Mouse (Mus musculus) erythroblast, adult 5-6 weeks (primary cell): Measurements from ENCODE around the gene Chpt1. TPM values are rescaled to one million over a fixed set of nuclear protein-coding genes. Genes with fewer than 3 reads are reported as not detected.
A peak's percentile ranks its signal among the peaks of the same experiment; 100 is the strongest.
"Not testable (repeated sequence)": the region's sequence is repeated elsewhere in the genome, so short reads cannot be mapped to it uniquely, and the experiment has no call there.

Experiments used
- ATAC-seq: replicated peaks from 2 replicates; pipeline ENCODE4 v1.8.0; 2016; ENCODE audit warnings: moderate number of reproducible peaks, mild to moderate bottlenecking, moderate TSS enrichment, inconsistent platforms; ENCODE audit not compliant: poor library complexity, low FRiP score, severe bottlenecking
- total RNA-seq, 2 experiments: library from RNA; stranded (forward) in 1 of 2; stranded (reverse) in 1 of 2; fragments of 150-400 nt in 1 of 2; fragments of 200-764, 138-1000 nt in 1 of 2; gene quantifications; 2 replicates each; pipeline versions ENCODE4 v1.2.3 to v1.2.4; 2015 to 2017; ENCODE audit warnings: low replicate concordance in 2 of 2

Chpt1 gene
- 0.77 and 4.4 TPM in 2 replicates for total RNA-seq (2015; ENCODE audit: low replicate concordance)
- total RNA-seq (2017; ENCODE audit: low replicate concordance): 2.0 and 3.3 TPM in 2 replicates

DNA sequence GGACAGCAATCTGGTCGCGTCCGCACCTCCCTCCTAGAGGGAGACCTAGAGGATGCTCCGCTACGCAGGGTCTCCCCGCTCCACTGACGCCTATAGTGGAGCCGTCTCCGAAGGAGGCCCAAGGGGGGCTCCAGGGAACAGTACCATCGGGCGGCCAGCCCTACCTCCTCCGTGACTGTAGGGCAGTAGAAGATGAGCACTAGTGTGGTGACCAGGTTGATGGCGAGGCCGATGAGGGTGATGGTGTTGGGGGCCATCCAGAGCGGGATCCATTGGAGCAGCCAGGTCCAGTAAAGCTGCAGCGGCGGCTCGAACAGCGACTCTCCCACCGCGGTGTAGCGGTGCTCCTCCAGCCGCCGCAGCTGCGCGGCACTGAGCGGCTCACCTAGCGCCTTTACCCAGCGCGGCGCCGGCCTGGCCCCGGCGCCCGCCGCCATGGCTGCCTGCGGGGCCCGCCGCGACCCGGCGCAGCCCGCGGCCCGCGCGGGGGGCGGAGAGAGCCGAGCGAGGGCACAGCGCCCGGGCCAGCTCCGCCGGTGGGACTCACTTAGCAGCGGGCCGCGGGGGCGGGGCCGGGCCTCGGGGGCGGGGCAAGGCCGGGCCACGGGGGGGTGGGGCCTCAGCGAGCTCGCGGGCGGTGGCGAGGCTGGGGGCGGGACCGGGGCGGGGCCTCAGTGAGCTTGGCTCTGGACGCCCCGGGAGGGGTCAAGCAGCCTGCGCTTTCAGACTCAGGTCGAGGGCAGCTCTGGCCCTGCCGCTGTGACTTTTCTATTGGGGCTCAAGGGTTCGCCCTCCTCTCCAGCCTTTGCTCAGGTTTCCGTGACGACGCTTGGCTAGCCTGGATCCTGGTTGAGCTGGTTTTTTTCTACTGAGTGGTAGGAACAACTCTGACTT is at the start of gene Chpt1:
Chpt1 (minus strand) TSS at position 653 of the 894 bp plus-strand sequence.
- peak; percentile 85 for ATAC-seq

DNA sequence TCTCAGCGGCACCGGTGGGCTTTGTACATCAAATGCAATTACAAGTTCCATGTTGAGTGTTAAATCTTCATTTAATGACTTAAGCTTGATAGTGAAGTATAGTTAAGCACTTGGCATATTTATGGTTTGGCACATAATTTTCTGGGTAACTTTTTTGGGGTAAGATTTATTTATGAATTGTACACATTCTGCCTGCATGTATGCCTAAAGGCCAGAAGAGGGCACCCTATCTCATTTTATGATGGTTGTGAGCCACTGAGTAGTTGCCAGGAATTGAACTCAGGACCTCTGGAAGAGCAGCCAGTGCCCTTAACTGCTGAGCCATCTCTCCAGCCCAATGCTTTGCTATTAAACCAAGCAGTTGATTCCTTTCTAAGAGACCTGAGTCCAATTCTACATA is 48.9 kb upstream of the Chpt1 start:
- no peak for ATAC-seq

DNA sequence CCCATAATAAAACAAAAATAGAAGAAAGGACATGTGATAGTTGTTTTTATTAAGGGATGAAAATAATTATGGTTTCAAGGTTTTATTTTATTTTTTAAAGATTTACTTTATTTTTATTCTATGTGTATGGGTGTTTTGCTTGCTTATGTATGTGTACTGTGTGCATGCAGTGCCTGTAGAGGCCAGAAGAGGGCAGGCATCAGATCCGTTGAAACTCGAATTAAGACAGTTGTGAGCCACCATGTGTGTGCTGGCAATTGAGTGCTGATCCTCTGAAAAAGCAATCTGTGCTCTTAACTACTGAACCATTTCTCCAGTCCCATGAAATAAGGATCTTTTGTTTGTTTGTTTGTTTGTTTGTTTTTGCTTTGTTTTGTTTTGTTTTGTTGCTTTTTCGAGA is 46.4 kb upstream of the Chpt1 start:
- ATAC-seq: no peak

DNA sequence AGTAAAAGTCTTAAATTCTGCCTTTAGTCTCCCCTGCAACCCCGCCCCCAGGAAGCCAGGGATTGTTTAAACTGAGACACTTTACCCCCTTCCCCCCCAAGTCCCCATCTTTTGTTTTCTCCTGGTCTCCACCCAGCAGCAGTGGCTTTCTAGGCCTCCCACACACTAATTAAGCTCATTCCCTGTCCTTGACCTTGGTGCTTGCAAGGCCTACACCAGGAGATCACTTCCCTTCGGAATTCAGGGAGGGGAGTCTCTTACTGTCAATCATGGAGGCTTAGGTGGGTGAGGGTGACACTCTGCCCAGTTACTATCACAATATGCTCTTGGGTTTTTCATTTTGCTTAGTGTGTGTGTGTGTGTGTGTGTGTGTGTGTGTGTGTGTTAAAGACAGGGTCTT is 43.8 kb upstream of the Chpt1 start:
- no peak for ATAC-seq

DNA sequence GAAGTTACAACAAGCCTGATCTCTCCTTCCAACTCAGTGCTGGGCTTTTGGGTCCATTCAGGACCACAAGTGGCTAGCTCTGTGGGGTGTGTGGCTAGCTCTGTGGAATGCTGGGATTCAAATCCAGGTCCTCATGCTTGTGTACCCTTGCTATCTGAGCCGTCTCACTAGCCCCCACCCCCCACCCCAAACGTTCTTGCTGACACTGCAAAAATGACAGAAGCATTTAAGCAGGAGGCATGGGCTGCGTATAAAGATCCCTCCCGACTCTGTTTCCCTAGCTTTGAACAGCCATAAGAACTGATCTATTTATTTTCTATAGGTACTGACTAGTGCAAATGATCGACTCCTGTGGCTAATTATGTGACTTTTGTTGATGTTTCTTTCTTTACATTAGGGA is 26.8 kb upstream of the Chpt1 start:
- ATAC-seq: no peak

DNA sequence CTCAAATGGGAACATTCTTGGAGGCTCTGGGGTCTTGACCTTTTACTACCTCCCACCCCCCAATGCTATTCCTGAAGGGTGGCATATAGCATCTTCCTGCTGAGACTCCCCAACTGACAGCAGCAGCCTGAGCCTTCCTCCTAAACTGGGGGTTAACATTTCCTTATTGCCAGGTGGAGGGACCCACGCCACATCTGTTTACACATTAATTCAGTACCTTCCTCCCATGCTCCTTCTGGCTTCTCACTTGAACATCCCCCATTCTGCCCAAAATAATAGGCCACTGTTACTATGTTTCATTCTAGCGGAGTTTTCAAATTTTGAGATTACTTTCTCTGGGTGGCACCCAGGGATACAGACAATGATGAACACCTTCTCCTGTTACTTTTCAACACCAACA is 20.1 kb upstream of the Chpt1 start:
- ATAC-seq: no peak

DNA sequence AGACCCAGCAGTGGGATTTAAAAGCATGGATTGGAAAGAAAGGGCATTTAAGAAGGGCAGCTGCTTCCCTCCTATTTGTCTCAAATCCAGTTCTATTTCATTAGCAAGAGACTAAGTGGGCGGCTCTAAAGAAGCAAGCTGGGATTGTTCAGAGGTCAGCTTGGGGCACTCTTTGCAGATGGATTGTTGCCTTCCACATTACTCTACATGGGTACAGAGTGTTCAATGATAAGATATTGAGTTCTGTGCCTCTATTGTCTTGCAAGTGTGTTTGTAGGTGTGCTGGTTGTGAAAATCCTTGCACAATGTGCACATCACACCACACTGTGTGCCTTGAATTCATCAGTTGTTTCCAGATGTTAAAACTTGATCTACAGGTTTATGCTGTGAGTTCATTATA is 19.3 kb upstream of the Chpt1 start:
- ATAC-seq: no peak

DNA sequence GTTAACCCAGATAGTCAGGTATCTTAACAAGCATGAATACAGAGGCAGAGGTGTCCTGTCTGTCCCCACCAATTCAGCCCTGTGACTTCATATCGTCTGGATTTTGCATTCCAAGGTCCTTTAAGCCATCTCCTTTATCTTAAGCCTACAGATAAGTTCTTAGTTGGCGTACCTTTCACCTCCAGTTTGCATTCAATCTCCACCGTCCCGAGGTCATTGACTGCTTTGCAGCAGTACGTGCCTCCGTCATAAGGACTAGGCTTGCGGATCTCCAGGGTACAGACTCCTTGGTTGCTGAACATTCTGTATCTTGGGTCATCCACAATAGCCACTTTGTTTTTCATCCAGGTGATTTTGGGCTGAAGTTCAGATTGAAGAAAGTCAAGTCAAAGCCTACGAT is 18.9 kb upstream of the Chpt1 start:
- ATAC-seq: no peak

DNA sequence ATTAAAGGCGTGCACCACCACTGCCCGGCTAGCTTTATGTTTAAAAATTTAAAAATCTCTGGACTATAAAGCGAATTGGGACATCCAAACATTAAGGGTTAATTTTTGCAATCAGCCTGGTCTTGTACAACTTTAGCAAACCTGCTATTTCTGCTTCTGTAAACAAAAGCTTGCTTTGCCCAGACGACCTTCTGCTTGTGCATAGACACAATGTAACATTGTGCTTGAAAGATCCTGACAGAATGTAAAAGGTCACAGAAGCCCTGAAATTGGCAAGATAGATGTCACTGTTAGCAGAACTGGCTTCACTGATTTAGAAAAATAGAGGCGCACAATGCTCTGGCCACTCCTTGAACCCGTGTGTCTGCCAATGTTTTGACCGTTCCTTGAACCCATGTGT is 11.2 kb upstream of the Chpt1 start:
- ATAC-seq: not testable (repeated sequence)

DNA sequence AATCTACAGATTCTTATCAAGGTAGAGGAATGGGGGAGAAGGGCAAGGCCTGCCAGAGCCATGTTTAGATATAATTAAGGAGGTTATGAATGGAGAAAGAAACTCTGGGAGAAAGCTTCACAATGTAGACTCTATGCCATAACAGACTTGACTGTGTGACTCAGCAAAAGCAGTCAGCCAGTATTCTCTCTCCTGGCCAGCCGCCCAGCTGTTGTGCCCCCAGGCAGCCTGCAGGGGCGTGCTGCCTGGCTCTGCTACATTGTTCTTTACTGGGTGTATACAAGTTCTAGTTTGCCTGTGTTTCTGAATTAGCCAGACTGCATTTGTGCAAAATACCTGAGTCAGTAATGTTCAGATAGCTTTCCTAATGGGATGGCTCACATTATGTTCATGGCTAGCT is 10.6 kb upstream of the Chpt1 start:
- peak; percentile 73 for ATAC-seq

DNA sequence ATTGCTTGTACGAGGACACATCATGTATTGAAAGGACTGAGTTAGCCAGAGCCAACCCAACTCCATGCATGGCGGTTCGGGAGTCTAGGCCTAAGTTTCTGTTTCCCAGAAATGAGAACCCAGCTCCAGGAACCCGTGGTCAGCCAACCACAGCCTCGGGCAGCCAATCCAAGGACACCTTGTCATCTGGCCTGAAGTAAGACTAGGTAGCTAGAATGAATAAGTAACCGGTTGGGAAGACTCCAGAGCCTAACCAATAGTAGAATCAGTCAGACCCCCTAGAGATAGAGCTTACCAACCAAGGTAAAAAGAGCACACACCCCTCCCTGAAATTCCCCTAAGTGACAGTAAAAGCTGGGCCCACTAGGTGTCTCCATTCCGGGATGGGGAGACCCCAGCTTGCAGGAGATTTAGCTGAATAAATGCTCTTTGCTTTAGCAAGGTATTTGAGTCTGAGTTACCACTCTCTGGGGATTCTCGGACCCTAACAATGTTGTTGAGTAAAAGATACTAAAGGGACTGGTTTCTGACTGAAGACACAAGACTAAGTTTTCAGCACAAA is 9.8 kb upstream of the Chpt1 start:
- ATAC-seq: no peak

DNA sequence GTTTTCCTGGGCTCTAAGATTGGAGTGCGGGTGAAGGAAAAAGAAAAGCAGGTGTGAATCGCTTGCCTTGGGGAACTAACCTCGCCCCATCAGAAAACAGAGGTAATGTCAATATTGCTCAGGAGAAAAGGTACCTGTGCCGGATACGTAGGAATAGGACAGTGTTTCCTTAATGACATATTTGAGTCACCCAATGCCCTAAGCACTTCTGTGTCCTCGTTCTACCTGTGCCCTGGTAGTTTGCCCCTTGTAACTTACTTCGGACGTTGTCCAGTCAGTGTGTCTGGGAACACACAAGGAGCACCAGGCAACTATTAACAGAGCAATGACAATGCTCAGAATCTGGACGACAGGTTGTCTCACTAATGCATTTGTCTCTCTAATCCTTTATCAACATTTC is 7.5 kb upstream of the Chpt1 start:
- no peak for ATAC-seq

DNA sequence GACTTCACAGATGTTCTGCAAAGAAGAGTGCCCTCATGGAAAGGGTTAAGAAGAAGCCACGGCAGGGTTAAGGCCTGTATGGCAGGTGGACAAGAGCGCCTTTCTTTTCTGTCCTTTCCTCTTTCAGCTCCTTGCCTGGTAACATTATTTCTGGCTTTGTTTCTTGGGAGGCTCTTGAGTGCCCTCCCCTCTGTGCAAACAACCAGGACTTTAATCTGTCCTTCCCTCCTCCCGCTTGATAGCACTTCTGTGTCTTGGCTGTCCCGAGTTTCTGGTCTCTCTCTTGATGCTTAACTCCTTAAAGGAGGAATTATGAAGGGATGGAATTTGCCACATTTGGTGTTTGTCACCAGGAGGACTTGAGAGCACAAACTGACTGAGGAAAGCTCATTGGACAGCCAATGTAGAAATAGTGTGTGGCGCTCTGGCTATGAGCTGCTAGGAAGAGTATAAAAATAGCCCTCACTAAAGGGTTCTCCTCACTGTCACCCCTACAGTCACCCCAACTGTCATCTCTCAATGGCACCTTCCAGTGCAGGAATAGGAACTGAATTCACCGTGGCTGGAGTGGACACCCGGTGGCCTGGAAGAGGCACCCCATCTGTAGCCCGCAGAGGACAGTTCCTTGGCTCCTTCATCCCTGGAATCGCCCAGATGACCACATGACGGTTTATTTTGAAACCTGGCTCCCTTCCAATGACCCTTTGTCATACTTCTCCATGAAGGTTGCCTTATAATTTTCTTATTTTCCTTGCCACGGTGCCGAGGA is 6.8 kb upstream of the Chpt1 start:
- ATAC-seq: no peak

DNA sequence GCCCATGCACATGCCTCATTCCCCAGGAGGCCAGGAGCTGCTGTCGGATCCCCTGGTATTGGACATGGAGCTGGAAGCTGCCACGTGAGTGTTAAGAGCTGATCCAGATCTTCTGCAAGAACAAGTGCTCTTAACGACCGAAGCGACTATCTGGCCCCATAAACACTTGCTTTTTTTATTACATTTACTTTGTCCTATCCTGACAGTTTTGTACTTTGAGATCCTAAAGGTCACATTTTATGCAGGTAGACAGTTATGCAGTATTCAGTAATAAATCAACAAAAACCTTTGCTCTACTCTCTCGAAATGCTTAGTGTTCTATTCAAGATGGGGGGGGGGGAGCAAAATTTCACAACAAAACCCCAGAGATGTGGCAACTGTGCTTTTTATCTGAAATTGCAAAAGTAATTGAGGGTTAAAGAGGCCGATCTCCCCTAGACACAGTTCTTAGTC is 3.8 kb upstream of the Chpt1 start:
- ATAC-seq: no peak

DNA sequence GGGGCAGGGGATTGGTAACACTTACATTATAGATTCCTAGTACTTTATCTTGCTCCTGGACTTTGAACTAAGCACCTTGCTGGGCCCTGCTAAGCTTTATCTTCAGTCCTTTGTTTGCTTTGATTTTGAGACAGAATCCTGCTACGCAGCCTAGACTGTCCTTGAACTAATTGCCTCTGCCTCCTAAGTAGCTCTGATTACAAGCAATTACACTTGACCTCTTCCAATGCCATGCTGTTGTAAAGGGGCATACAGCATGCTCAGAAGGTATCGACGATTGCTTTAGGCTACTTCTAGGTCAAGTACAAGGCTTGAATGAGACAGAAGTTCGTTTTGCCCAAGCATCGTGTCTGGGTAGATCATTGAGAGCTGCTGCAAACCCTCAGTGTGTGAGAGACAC is 1.4 kb upstream of the Chpt1 start:
- ATAC-seq: no peak

DNA sequence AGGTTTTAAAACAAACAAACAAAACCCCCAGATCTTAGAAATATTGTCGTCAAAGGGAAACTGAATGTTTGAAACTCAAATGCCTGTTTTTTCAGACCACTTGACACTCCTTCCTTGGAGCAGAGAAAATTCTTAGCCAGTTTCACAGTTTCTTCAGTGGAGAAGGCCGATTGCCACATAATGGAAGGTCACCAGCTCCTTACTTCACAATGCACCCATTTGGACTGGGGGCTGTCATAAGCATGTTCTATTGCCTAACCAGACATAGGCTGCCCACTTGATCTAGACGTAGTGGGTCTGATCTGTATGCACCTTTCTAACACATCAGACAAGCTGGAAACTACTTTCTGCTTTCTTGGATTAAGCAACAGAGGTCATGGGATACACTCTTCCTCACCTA is 608 bp upstream of the Chpt1 start:
- no peak for ATAC-seq

DNA sequence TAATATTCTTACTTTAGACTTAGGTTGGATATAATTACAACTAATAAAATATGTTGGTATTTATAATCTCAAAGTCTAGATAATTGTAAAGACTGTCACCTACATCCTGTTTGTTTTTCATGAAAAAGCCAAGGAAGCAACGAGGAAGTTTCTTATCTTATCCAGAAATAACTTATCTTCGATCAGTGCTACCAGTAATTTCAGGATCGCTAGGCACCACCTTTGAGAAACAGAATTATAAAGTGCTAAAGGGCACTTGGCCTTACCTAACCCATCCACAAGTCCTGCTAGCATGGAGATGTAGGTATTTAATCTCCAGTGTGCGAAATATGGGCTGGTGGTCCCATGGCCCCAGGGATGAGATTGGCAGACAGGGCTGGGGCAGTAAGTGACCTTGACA is 954 bp downstream of the Chpt1 start:
- no peak for ATAC-seq

DNA sequence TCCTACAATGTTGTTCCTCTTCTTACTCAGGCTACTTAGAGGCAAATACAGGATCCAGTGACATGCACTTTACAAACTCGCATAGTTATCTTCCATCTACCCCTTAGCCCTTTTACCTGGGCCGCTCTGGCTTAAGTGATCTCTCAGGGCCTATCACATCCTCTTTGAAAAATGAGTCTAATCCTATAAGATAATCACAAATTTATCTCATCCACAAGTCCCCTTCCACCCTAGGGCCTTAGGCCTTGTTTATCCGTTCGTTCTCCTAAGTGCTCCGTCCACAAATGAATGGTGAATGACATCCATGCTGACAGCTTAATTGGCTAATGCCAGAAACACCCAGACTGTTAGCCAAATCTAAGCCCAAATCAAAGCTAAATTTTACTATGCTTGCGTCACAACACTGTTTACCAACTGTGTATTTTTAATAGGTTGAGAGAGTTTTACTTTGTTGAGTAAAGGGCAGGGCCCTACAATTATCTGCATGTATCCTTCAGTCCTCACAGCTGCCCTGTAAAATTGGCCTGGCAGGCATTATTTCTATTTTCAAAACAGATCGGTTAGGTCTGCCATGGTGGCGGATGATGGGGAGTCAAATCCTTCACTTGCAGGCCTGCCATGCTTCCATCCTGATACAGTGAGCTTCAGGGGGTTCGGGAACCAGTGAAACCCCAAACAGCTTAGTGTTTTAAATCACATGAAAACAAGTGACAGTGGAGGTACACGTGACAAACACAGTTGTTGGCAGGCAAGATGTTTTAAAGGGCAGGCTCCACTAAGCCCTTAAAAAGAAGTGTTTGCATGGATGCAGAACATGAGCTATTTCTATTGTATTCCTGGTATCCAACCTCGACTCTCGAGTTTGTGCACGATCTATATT is 1.7 kb downstream of the Chpt1 start:
- ATAC-seq: no peak

DNA sequence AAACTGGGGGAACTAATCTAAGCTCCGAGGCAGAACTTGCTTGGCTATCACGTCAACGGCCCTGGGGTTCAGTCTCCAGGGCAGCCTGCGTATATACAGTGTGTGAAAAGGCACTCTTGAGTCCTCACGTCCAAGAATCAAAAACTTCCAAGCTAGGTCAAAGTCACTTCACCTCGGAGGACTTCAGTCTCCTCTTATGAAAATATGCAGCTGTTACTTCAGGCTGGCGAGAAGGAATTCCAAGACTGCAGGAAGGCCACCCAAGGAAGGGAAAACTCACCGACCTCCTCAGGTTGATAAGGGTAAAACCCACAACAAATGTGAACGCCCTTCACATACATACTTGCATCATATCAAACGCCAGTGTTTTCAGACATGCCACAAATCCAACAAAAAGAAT is 2.5 kb downstream of the Chpt1 start:
- no peak for ATAC-seq

DNA sequence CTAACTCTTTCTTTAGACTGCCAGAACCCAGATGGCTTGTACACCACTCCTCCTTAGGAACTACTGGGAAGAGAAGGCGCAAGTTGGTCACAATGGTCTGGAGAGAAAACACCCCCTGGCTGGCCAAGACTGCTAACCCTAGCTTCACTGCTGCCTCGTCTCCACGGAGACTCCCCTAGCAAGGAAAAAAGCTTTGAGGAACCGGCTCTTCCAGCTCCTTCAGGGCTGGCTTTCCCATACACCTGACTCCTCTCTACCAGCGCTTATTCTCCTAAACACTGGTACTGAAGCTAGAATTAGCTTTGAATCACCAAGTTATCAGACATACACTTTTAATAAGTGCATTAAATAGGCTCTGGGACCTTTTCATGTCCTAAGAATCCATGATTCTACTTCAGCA is 3.9 kb downstream of the Chpt1 start:
- ATAC-seq: no peak
